Mouse (Mus musculus) heart, adult 2 months (tissue): Measurements from ENCODE around the gene Reln. TPM values are rescaled to one million over a fixed set of nuclear protein-coding genes. Genes with fewer than 3 reads are reported as not detected.

Source experiments
- DNase-seq, 2 experiments: peaks; one replicate each; pipeline ENCODE4 v3.0.0; 2021
- H3K27ac ChIP-seq: fragments of 200-600 bp; 2 replicates; pipeline ENCODE4 v1.8.1; 2022
- H3K27me3 ChIP-seq: fragments of 200-500 bp; 2 replicates; pipeline ENCODE4 v1.6.1; 2012; ENCODE audit warnings: mild to moderate bottlenecking, low read length, inconsistent platforms, mixed read lengths; ENCODE audit not compliant: control insufficient read depth, insufficient read depth
- H3K36me3 ChIP-seq: fragments of 200-500 bp; 2 replicates; pipeline ENCODE4 v1.6.1; 2012; ENCODE audit warnings: low read length, inconsistent platforms; ENCODE audit not compliant: control insufficient read depth, insufficient read depth
- H3K4me1 ChIP-seq: fragments of 200-500 bp; 2 replicates; pipeline ENCODE4 v1.6.1; 2011; ENCODE audit warnings: low read length; ENCODE audit not compliant: control insufficient read depth, insufficient read depth
- H3K4me3 ChIP-seq: fragments of 200-600 bp; 2 replicates; pipeline ENCODE4 v1.8.1; 2022
- H3K79me2 ChIP-seq: fragments of 200-500 bp; replicated peaks from 2 replicates; pipeline ENCODE4 v1.6.1; 2012; ENCODE audit warnings: mild to moderate bottlenecking, inconsistent platforms, low read length, moderate library complexity, mixed read lengths; ENCODE audit not compliant: control insufficient read depth, insufficient read depth
- H3K9ac ChIP-seq: fragments of 200-500 bp; 2 replicates; pipeline ENCODE4 v1.6.1; 2012; ENCODE audit warnings: low read depth, mild to moderate bottlenecking, control low read depth, inconsistent platforms, low read length, mixed read lengths
- CTCF ChIP-seq: fragments of 200-600 bp; IDR thresholded peaks from 2 replicates; pipeline ENCODE4 v1.8.1; 2022; ENCODE audit warnings: antibody characterized with exemption, mild to moderate bottlenecking, moderate library complexity
- EP300 ChIP-seq: fragments of 200-500 bp; IDR thresholded peaks from 2 replicates; pipeline ENCODE4 v1.6.1; 2011; ENCODE audit warnings: low read depth, low read length, control low read depth; ENCODE audit not compliant: insufficient read depth
- POLR2A ChIP-seq: fragments of 200-500 bp; IDR thresholded peaks from 2 replicates; pipeline ENCODE4 v1.6.1; 2011; ENCODE audit warnings: mild to moderate bottlenecking, low read depth, low read length, control low read depth; ENCODE audit not compliant: insufficient read depth
- WGBS: fragments of 180-500 bp; shearing (Covaris S2); methylation state at CpG from one replicate; pipeline ENCODE4 v1.1.7; 2018; 5-methylcytosine and 5-hydroxymethylcytosine counted together
- intact Hi-C: fragments of 180-260 bp; cut with DNase I; formaldehyde crosslinking; loops from one replicate; pipeline ENCODE4 v1.15.1; 2025
- polyA plus RNA-seq: library from polyadenylated mRNA; depleted of rRNA; stranded (reverse); fragments of >200 nt; gene quantifications from 2 replicates; pipeline ENCODE4 v1.2.3, GENCODE M21; 2012
- total RNA-seq, 2 experiments: library from RNA; stranded (reverse); gene quantifications; 2 replicates each; pipeline ENCODE4 v1.2.3; 2021

Reln gene
- total and polyA plus RNA-seq, 3 experiments, result 2.6 to 4.0 (median 2.6) TPM

GRCm38 (mm10) chr5:22035201-22035600 is 309.3 kb downstream of the Reln start:
- Histone ChIP-seq H3K4me3 (no peak overlapping the region), H3K27ac (no peak overlapping the region), H3K36me3 (no peaks in the 10 kb centered on the region), H3K79me2 (no peaks in the 10 kb centered on the region), H3K9ac (no peak overlapping the region), H3K27me3 (no peaks in the 10 kb centered on the region), H3K4me1 (no peaks in the 10 kb centered on the region)
- 90% methylated on average over 8 of the region's 8 CpGs for WGBS
- TF ChIP-seq CTCF (no peak), POLR2A (no peak), EP300 (no peak)
- DNase-seq, result no peak
- intact Hi-C loops, result no loop called here

- Histone ChIP-seq H3K36me3 (no peaks in the 10 kb centered on the region), H3K4me1 (no peaks in the 10 kb centered on the region), H3K79me2 (no peaks in the 10 kb centered on the region), H3K27ac (no peak overlapping the region), H3K4me3 (no peak overlapping the region), H3K27me3 (no peaks in the 10 kb centered on the region), H3K9ac (no peak overlapping the region)
- intact Hi-C loops, result no loop called here
- no peak for TF ChIP-seq CTCF
- no peak for TF ChIP-seq EP300
- no peak for TF ChIP-seq POLR2A
- DNase-seq, result no peak
- 90% methylated on average over 8 of the region's 8 CpGs for WGBS
Observed at GRCm38 (mm10) chr5:22033039-22033438, 311.5 kb downstream of the Reln start.

- no peak for DNase-seq
- 56% methylated on average over 7 of the region's 7 CpGs for WGBS
Observed at GRCm38 (mm10) chr5:22031653-22032052, 312.8 kb downstream of the Reln start.

GRCm38 (mm10) chr5:22028379-22028778 is 316.1 kb downstream of the Reln start:
- H3K36me3 ChIP-seq, result no peaks in the 10 kb centered on the region
- no peak overlapping the region for H3K4me3 ChIP-seq
- no peaks in the 10 kb centered on the region for H3K4me1 ChIP-seq
- WGBS, result 82% methylated on average over 11 of the region's 11 CpGs
- no peak for DNase-seq
- no peak overlapping the region for H3K9ac ChIP-seq
- TF ChIP-seq CTCF, result no peak
- no peak for TF ChIP-seq EP300
- no peak for TF ChIP-seq POLR2A
- no peak overlapping the region for H3K27ac ChIP-seq
- intact Hi-C loops, result no loop called here
- H3K79me2 ChIP-seq, result no peaks in the 10 kb centered on the region
- H3K27me3 ChIP-seq, result no peaks in the 10 kb centered on the region

More at GRCm38 (mm10) chr5:22031653-22032052, 312.8 kb downstream of the Reln start:
- Histone ChIP-seq H3K4me3 (no peak overlapping the region), H3K27me3 (no peaks in the 10 kb centered on the region), H3K27ac (no peak overlapping the region), H3K79me2 (no peaks in the 10 kb centered on the region), H3K9ac (no peak overlapping the region), H3K4me1 (no peaks in the 10 kb centered on the region), H3K36me3 (no peaks in the 10 kb centered on the region)
- TF ChIP-seq CTCF, result no peak
- no peak for TF ChIP-seq POLR2A
- no peak for TF ChIP-seq EP300
- intact Hi-C loops, result no loop called here

GRCm38 (mm10) chr5:22027240-22027875 is 317.1 kb downstream of the Reln start:
- Histone ChIP-seq H3K27me3 (no peaks in the 10 kb centered on the region), H3K4me3 (no peak overlapping the region), H3K9ac (no peak overlapping the region), H3K27ac (no peak overlapping the region), H3K79me2 (no peaks in the 10 kb centered on the region), H3K36me3 (no peaks in the 10 kb centered on the region), H3K4me1 (no peaks in the 10 kb centered on the region)
- no peak for DNase-seq
- TF ChIP-seq CTCF, result no peak
- TF ChIP-seq EP300, result no peak
- no peak for TF ChIP-seq POLR2A
- intact Hi-C loops, result no loop called here
- 77% methylated on average over 6 of the region's 6 CpGs for WGBS

- intact Hi-C loops, result no loop called here
- no peak overlapping the region for H3K27ac ChIP-seq
- no peak for DNase-seq
- no peak overlapping the region for H3K4me3 ChIP-seq
- TF ChIP-seq EP300 (no peak), CTCF (no peak), POLR2A (no peak)
- no peaks in the 10 kb centered on the region for H3K27me3 ChIP-seq
- H3K79me2 ChIP-seq, result no peaks in the 10 kb centered on the region
- H3K36me3 ChIP-seq, result no peaks in the 10 kb centered on the region
- 43% methylated on average over 4 of the region's 4 CpGs for WGBS
- H3K9ac ChIP-seq, result no peak overlapping the region
- H3K4me1 ChIP-seq, result no peaks in the 10 kb centered on the region
Observed at GRCm38 (mm10) chr5:22025746-22026145, 318.8 kb downstream of the Reln start.
